Mouse (Mus musculus): ENCODE data around the gene 4930519P11Rik. TPM values are rescaled to one million over a fixed set of nuclear protein-coding genes. Genes with fewer than 3 reads are reported as not detected.

Gene 4930519P11Rik
- polyA plus RNA-seq, 1 experiment from 2014 or later, result not detected

GRCm38 (mm10) chr2:154609050-154609767 is 4.0 kb downstream of the 4930519P11Rik start:
- 67% methylated on average over 10 of the region's 10 CpGs for WGBS
- Histone ChIP-seq H3K4me2 (ENCODE audit: low read depth, low read length) (no peak overlapping the region), H3K27ac (ENCODE audit: low read length) (no peak overlapping the region), H3K36me3 (ENCODE audit: control insufficient read depth, insufficient read depth, low read length) (no peaks in the 10 kb centered on the region), H3K9ac (ENCODE audit: low read depth, low read length) (no peak overlapping the region), H3K4me1 (ENCODE audit: control insufficient read depth, insufficient read depth, low read length) (peaks cover 8% of the 10 kb centered on the region), H3K4me3 (ENCODE audit: low read length) (no peak overlapping the region), H3K27me3 (replicated peaks; ENCODE audit: control insufficient read depth, insufficient read depth, low read length) (no peaks in the 10 kb centered on the region), H3K9me3 (ENCODE audit: control insufficient read depth, low read length) (no peaks in the 10 kb centered on the region)
- no peak for ATAC-seq

GRCm38 (mm10) chr2:154606965-154607364 is 6.3 kb downstream of the 4930519P11Rik start:
- Histone ChIP-seq H3K9me3 (ENCODE audit: control insufficient read depth, low read length) (no peaks in the 10 kb centered on the region), H3K9ac (ENCODE audit: low read depth, low read length) (no peak overlapping the region), H3K27me3 (replicated peaks; ENCODE audit: control insufficient read depth, insufficient read depth, low read length) (no peaks in the 10 kb centered on the region), H3K27ac (ENCODE audit: low read length) (no peak overlapping the region), H3K36me3 (ENCODE audit: control insufficient read depth, insufficient read depth, low read length) (no peaks in the 10 kb centered on the region), H3K4me1 (ENCODE audit: control insufficient read depth, insufficient read depth, low read length) (peaks cover 3% of the 10 kb centered on the region; the same call in 1 of the 2 replicates), H3K4me3 (ENCODE audit: low read length) (no peak overlapping the region), H3K4me2 (ENCODE audit: low read depth, low read length) (no peak overlapping the region)
- WGBS, result 73% methylated on average over 1 of the region's 1 CpGs
- no peak for ATAC-seq

DNA sequence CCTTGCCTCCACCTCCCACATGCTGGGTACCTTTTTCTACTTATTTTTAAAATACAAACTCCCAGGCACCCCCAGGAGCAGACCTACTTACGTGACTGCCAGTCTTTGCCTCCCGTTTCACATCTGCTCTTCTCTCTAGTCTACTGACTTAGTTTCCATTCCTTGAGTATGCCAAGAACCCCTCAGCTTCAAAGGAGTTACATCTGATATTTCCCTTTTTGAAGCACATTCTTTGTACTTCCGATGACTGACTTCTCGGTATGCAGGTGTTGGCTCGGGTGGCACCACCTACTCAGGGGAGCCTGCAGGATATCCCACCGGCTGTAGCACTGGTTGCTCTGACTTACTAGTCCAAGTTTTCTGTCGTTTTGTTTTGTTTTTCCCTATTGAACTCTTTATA is 9.1 kb downstream of the 4930519P11Rik start:
- Histone ChIP-seq H3K4me1 (ENCODE audit: control insufficient read depth, insufficient read depth, low read length) (peaks cover 3% of the 10 kb centered on the region; the same call in 1 of the 2 replicates), H3K9me3 (ENCODE audit: control insufficient read depth, low read length) (no peaks in the 10 kb centered on the region), H3K27me3 (replicated peaks; ENCODE audit: control insufficient read depth, insufficient read depth, low read length) (no peaks in the 10 kb centered on the region), H3K9ac (ENCODE audit: low read depth, low read length) (peak overlapping the region; percentile 56), H3K27ac (ENCODE audit: low read length) (peak overlapping the region; percentile 42; the same call in 1 of the 2 replicates), H3K4me3 (ENCODE audit: low read length) (peak overlapping the region; percentile 69), H3K36me3 (ENCODE audit: control insufficient read depth, insufficient read depth, low read length) (no peaks in the 10 kb centered on the region), H3K4me2 (ENCODE audit: low read depth, low read length) (peak overlapping the region; percentile 76)
- peak; percentile 9 for ATAC-seq
- WGBS, result 35% methylated on average over 7 of the region's 7 CpGs

DNA sequence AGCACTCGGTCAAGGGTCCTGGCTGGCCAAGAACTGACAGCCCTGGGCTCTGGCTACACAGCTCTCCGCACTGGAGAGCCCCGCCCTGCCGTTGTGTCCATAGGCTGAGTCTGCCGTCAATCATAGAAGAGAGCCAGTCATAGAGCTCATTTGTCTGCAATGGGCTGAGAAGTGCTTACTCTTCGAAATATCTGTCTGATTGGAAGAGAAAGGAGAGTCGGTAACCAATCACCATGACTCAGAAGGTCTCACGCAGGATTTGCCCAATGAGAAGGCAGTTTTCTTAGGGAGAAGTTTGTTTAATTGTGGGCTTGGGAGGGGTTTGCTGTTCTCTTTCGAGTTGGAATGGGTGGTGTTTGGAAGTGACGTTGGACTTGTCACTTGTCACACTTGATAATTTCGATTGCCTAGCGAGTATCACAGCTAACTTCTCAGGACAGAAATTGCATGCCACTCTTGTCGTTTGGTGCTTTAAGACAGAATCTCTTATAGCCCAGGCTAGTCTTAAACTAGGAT is 9.5 kb downstream of the 4930519P11Rik start, which contains the start of gene Pxmp4:
Gene Pxmp4 (minus strand): TSS at position 71 of the 516 bp plus-strand sequence.
- Histone ChIP-seq H3K27ac (ENCODE audit: low read length) (peak within 1 kb of the TSS; percentile 70), H3K4me2 (ENCODE audit: low read depth, low read length) (peak within 1 kb of the TSS; percentile 76), H3K4me3 (ENCODE audit: low read length) (peak within 1 kb of the TSS; percentile 69), H3K9ac (ENCODE audit: low read depth, low read length) (peak within 1 kb of the TSS; percentile 86), H3K9me3 (ENCODE audit: control insufficient read depth, low read length) (no peaks in the 10 kb centered on the region), H3K4me1 (ENCODE audit: control insufficient read depth, insufficient read depth, low read length) (peaks cover 3% of the 10 kb centered on the region; the same call in 1 of the 2 replicates), H3K27me3 (replicated peaks; ENCODE audit: control insufficient read depth, insufficient read depth, low read length) (no peaks in the 10 kb centered on the region), H3K36me3 (ENCODE audit: control insufficient read depth, insufficient read depth, low read length) (no peaks in the 10 kb centered on the region)
- under 1% methylated on average over 13 of the region's 13 CpGs for WGBS
- peak; percentile 100 for ATAC-seq

DNA sequence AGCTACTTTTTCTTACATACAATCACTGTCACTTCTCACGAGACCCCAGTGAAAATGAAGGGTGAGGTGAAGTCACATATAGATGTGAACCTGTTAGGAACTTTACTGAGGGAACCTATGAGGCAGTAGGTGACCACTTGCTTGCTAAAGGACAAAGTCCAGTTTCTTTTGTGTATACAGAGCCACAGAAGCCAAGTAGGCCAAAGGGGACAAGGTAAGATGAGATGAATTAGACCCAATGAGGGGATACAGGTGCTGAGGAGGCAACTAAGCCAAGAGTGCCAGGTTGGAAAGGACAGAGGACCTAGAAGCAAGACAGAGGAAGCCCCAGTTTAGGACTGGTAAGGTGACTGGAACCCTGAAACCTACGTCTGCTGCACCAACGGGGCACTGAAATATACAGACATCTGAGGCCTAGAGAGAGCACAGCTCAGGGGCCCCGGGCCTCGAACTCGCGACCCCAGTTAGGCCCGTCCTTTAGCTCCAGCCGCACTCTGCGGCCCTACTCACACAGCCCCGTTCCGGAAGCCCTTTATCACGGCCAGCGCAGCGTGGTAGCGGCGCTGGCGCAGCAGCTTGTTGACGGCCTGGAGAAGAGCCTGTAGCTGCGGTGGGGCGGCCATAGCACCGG is 10.1 kb downstream of the 4930519P11Rik start:
- Histone ChIP-seq H3K4me3 (ENCODE audit: low read length) (peak overlapping the region; percentile 69), H3K9me3 (ENCODE audit: control insufficient read depth, low read length) (no peaks in the 10 kb centered on the region), H3K4me1 (ENCODE audit: control insufficient read depth, insufficient read depth, low read length) (peaks cover 3% of the 10 kb centered on the region; the same call in 1 of the 2 replicates), H3K27me3 (replicated peaks; ENCODE audit: control insufficient read depth, insufficient read depth, low read length) (no peaks in the 10 kb centered on the region), H3K9ac (ENCODE audit: low read depth, low read length) (peak overlapping the region; percentile 86), H3K36me3 (ENCODE audit: control insufficient read depth, insufficient read depth, low read length) (no peaks in the 10 kb centered on the region), H3K4me2 (ENCODE audit: low read depth, low read length) (peak overlapping the region; percentile 71), H3K27ac (ENCODE audit: low read length) (peak overlapping the region; percentile 70)
- ATAC-seq, result peak; percentile 15
- WGBS, result 12% methylated on average over 22 of the region's 22 CpGs

DNA sequence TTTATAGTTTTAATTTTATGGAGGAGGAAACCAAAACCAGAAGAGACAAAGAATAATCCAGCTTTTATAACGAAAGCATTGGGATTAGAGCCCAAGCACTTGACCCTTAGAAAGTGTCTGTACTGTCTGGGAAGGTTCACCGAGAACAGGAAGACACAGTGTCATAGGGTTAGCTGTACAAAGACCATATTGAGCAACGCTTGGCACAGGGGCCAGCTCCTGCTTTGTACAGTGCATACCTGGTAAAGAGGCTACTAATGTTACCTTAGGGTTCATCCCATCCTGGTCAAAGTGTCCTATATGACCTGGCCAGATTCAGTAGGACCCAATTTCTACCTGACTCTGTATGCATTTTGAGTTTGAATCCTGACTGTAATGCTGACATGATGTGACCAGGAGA is 11.9 kb downstream of the 4930519P11Rik start:
- Histone ChIP-seq H3K27ac (ENCODE audit: low read length) (no peak overlapping the region), H3K4me3 (ENCODE audit: low read length) (no peak overlapping the region), H3K9ac (ENCODE audit: low read depth, low read length) (no peak overlapping the region), H3K27me3 (replicated peaks; ENCODE audit: control insufficient read depth, insufficient read depth, low read length) (no peaks in the 10 kb centered on the region), H3K36me3 (ENCODE audit: control insufficient read depth, insufficient read depth, low read length) (no peaks in the 10 kb centered on the region), H3K9me3 (ENCODE audit: control insufficient read depth, low read length) (no peaks in the 10 kb centered on the region), H3K4me1 (ENCODE audit: control insufficient read depth, insufficient read depth, low read length) (peaks cover 3% of the 10 kb centered on the region; the same call in 1 of the 2 replicates), H3K4me2 (ENCODE audit: low read depth, low read length) (no peak overlapping the region)
- no peak for ATAC-seq
- WGBS, result 66% methylated on average over 3 of the region's 3 CpGs

DNA sequence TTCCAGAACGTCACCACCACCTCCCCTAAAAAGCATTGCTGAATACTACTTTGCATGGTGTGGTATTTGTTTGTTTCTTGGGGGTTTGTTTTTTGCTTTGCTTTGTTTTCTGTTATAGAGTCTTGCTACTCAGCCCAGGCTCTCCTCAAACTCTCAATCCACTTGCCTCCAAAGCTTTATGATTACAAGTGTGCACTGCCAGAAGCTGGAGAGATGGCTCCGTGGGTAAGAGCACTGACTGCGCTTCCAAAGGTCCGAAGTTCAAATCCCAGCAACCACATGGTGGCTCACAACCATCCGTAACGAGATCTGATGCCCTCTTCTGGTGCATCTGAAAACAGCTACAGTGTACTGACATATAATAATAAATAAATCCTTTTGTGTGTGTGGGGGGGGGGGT is 12.7 kb downstream of the 4930519P11Rik start:
- no peaks in the 10 kb centered on the region for H3K27me3 ChIP-seq (replicated peaks; ENCODE audit: control insufficient read depth, insufficient read depth, low read length)
- H3K4me1 ChIP-seq (ENCODE audit: control insufficient read depth, insufficient read depth, low read length), result peaks cover 3% of the 10 kb centered on the region; the same call in 1 of the 2 replicates
- 68% methylated on average over 6 of the region's 6 CpGs for WGBS
- H3K27ac ChIP-seq (ENCODE audit: low read length), result no peak overlapping the region
- no peak for ATAC-seq
- H3K36me3 ChIP-seq (ENCODE audit: control insufficient read depth, insufficient read depth, low read length), result no peaks in the 10 kb centered on the region
- H3K9ac ChIP-seq (ENCODE audit: low read depth, low read length), result no peak overlapping the region
- no peak overlapping the region for H3K4me3 ChIP-seq (ENCODE audit: low read length)
- H3K9me3 ChIP-seq (ENCODE audit: control insufficient read depth, low read length), result no peaks in the 10 kb centered on the region
- no peak overlapping the region for H3K4me2 ChIP-seq (ENCODE audit: low read depth, low read length)

DNA sequence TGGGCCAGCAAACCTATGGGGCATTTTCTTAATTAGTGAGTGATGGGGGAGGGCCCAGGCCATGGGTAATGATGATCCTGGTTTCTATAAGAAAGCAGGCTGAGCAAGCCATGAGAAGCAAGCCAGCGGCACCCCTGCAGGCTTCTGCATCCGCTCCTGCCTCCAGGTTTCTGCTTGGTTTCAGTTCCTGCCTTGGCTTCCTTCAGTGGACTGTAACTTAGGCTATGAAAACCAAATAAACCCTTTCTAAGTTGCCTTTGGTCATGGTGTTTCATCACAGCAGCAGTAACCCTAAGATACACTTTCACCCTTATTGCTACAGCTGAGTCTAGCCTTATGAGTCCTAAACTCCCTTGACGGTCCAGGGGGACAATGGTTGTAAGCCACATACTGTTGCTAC is 15.8 kb downstream of the 4930519P11Rik start:
- 88% methylated on average over 3 of the region's 3 CpGs for WGBS
- Histone ChIP-seq H3K27ac (ENCODE audit: low read length) (no peak overlapping the region), H3K4me1 (ENCODE audit: control insufficient read depth, insufficient read depth, low read length) (no peaks in the 10 kb centered on the region), H3K36me3 (ENCODE audit: control insufficient read depth, insufficient read depth, low read length) (no peaks in the 10 kb centered on the region), H3K4me2 (ENCODE audit: low read depth, low read length) (no peak overlapping the region), H3K9ac (ENCODE audit: low read depth, low read length) (no peak overlapping the region), H3K27me3 (replicated peaks; ENCODE audit: control insufficient read depth, insufficient read depth, low read length) (no peaks in the 10 kb centered on the region), H3K9me3 (ENCODE audit: control insufficient read depth, low read length) (no peaks in the 10 kb centered on the region), H3K4me3 (ENCODE audit: low read length) (no peak overlapping the region)
- no peak for ATAC-seq

- Histone ChIP-seq H3K4me3 (ENCODE audit: low read length) (no peak overlapping the region), H3K9me3 (ENCODE audit: control insufficient read depth, low read length) (no peaks in the 10 kb centered on the region), H3K27me3 (replicated peaks; ENCODE audit: control insufficient read depth, insufficient read depth, low read length) (no peaks in the 10 kb centered on the region), H3K27ac (ENCODE audit: low read length) (no peak overlapping the region), H3K4me2 (ENCODE audit: low read depth, low read length) (no peak overlapping the region), H3K36me3 (ENCODE audit: control insufficient read depth, insufficient read depth, low read length) (no peaks in the 10 kb centered on the region), H3K9ac (ENCODE audit: low read depth, low read length) (no peak overlapping the region), H3K4me1 (ENCODE audit: control insufficient read depth, insufficient read depth, low read length) (no peaks in the 10 kb centered on the region)
- ATAC-seq, result no peak
- 88% methylated on average over 5 of the region's 5 CpGs for WGBS
Observed at GRCm38 (mm10) chr2:154595775-154596174, 17.5 kb downstream of the 4930519P11Rik start.
